Mouse (Mus musculus): ENCODE measurements around the gene Galnt7. TPM values are rescaled to one million over a fixed set of nuclear protein-coding genes. Genes with fewer than 3 reads are reported as not detected.
"Not testable (repeated sequence)": the region's sequence is repeated elsewhere in the genome, so short reads cannot be mapped to it uniquely, and the experiment has no call there.

Galnt7 gene
- polyA plus RNA-seq, 1 experiment = 5.2 TPM

GRCm38 (mm10) chr8:57510791-57511315 lies 142.0 kb downstream of the Galnt7 start:
- Histone ChIP-seq H3K27ac (ENCODE audit: control insufficient read depth, insufficient read depth, low read depth, low read length, poor library complexity) (peak overlapping the region; percentile 100), H3K4me3 (replicated peaks; ENCODE audit: control insufficient read depth, low read depth, low read length) (peak overlapping the region; percentile 85), H3K4me1 (ENCODE audit: control insufficient read depth, insufficient read depth, low read length) (peaks cover 3% of the 10 kb centered on the region; the same call in 1 of the 2 replicates)
- under 1% methylated on average over 31 of the region's 31 CpGs for WGBS
- TF ChIP-seq CTCF (IDR thresholded peaks at IDR 0.05; ENCODE audit: control insufficient read depth, insufficient read depth, low read length) (no peak), POLR2A (IDR thresholded peaks at IDR 0.05; ENCODE audit: borderline replicate concordance, control insufficient read depth, low read depth, low read length) (no peak)

GRCm38 (mm10) chr8:57508657-57509056 lies 144.2 kb downstream of the Galnt7 start:
- H3K4me3 ChIP-seq (replicated peaks; ENCODE audit: control insufficient read depth, low read depth, low read length) = no peak overlapping the region
- H3K27ac ChIP-seq (ENCODE audit: control insufficient read depth, insufficient read depth, low read depth, low read length, poor library complexity) = no peak overlapping the region
- H3K4me1 ChIP-seq (ENCODE audit: control insufficient read depth, insufficient read depth, low read length) = peaks cover 2% of the 10 kb centered on the region; the same call in 1 of the 2 replicates
- TF ChIP-seq CTCF (IDR thresholded peaks at IDR 0.05; ENCODE audit: control insufficient read depth, insufficient read depth, low read length) (no peak), POLR2A (IDR thresholded peaks at IDR 0.05; ENCODE audit: borderline replicate concordance, control insufficient read depth, low read depth, low read length) (no peak)
- 52% methylated on average over 4 of the region's 4 CpGs for WGBS

GRCm38 (mm10) chr8:57507556-57508063 lies 145.2 kb downstream of the Galnt7 start:
- WGBS = 85% methylated on average over 4 of the region's 4 CpGs
- H3K4me3 ChIP-seq (replicated peaks; ENCODE audit: control insufficient read depth, low read depth, low read length) = no peak overlapping the region
- TF ChIP-seq CTCF (IDR thresholded peaks at IDR 0.05; ENCODE audit: control insufficient read depth, insufficient read depth, low read length) (no peak), POLR2A (IDR thresholded peaks at IDR 0.05; ENCODE audit: borderline replicate concordance, control insufficient read depth, low read depth, low read length) (no peak)
- H3K4me1 ChIP-seq (ENCODE audit: control insufficient read depth, insufficient read depth, low read length) = peaks cover 2% of the 10 kb centered on the region; the same call in 1 of the 2 replicates
- no peak overlapping the region for H3K27ac ChIP-seq (ENCODE audit: control insufficient read depth, insufficient read depth, low read depth, low read length, poor library complexity)

GRCm38 (mm10) chr8:57505500-57505899 lies 147.3 kb downstream of the Galnt7 start:
- H3K4me1 ChIP-seq (ENCODE audit: control insufficient read depth, insufficient read depth, low read length); H3K4me3 ChIP-seq (replicated peaks; ENCODE audit: control insufficient read depth, low read depth, low read length); H3K27ac ChIP-seq (ENCODE audit: control insufficient read depth, insufficient read depth, low read depth, low read length, poor library complexity): not testable (repeated sequence)
- WGBS = 77% methylated on average over 1 of the region's 1 CpGs

- Histone ChIP-seq H3K4me3 (replicated peaks; ENCODE audit: control insufficient read depth, low read depth, low read length) (no peak overlapping the region), H3K27ac (ENCODE audit: control insufficient read depth, insufficient read depth, low read depth, low read length, poor library complexity) (no peak overlapping the region), H3K4me1 (ENCODE audit: control insufficient read depth, insufficient read depth, low read length) (peaks cover 2% of the 10 kb centered on the region; the same call in 1 of the 2 replicates)
- no peak for TF ChIP-seq POLR2A (IDR thresholded peaks at IDR 0.05; ENCODE audit: borderline replicate concordance, control insufficient read depth, low read depth, low read length)
- TF ChIP-seq CTCF (IDR thresholded peaks at IDR 0.05; ENCODE audit: control insufficient read depth, insufficient read depth, low read length) = peak; percentile 89
- 37% methylated on average over 5 of the region's 5 CpGs for WGBS
These were observed 149.2 kb downstream of the Galnt7 start for GRCm38 (mm10) chr8:57503641-57504040.

GRCm38 (mm10) chr8:57498847-57499511 lies 153.9 kb downstream of the Galnt7 start:
- TF ChIP-seq POLR2A (IDR thresholded peaks at IDR 0.05; ENCODE audit: borderline replicate concordance, control insufficient read depth, low read depth, low read length) (no peak), CTCF (IDR thresholded peaks at IDR 0.05; ENCODE audit: control insufficient read depth, insufficient read depth, low read length) (no peak)
- no peak overlapping the region for H3K27ac ChIP-seq (ENCODE audit: control insufficient read depth, insufficient read depth, low read depth, low read length, poor library complexity)
- 79% methylated on average over 17 of the region's 17 CpGs for WGBS
- no peaks in the 10 kb centered on the region for H3K4me1 ChIP-seq (ENCODE audit: control insufficient read depth, insufficient read depth, low read length)
- no peak overlapping the region for H3K4me3 ChIP-seq (replicated peaks; ENCODE audit: control insufficient read depth, low read depth, low read length)

- Histone ChIP-seq H3K4me3 (replicated peaks; ENCODE audit: control insufficient read depth, low read depth, low read length) (no peak overlapping the region), H3K27ac (ENCODE audit: control insufficient read depth, insufficient read depth, low read depth, low read length, poor library complexity) (no peak overlapping the region), H3K4me1 (ENCODE audit: control insufficient read depth, insufficient read depth, low read length) (no peaks in the 10 kb centered on the region)
- TF ChIP-seq POLR2A (IDR thresholded peaks at IDR 0.05; ENCODE audit: borderline replicate concordance, control insufficient read depth, low read depth, low read length) (no peak), CTCF (IDR thresholded peaks at IDR 0.05; ENCODE audit: control insufficient read depth, insufficient read depth, low read length) (no peak)
- 87% methylated on average over 8 of the region's 8 CpGs for WGBS
These were observed 154.4 kb downstream of the Galnt7 start for GRCm38 (mm10) chr8:57498494-57498846.

GRCm38 (mm10) chr8:57491873-57492272 lies 161.0 kb downstream of the Galnt7 start:
- Histone ChIP-seq H3K27ac (ENCODE audit: control insufficient read depth, insufficient read depth, low read depth, low read length, poor library complexity) (no peak overlapping the region), H3K4me3 (replicated peaks; ENCODE audit: control insufficient read depth, low read depth, low read length) (no peak overlapping the region), H3K4me1 (ENCODE audit: control insufficient read depth, insufficient read depth, low read length) (no peaks in the 10 kb centered on the region)
- TF ChIP-seq CTCF (IDR thresholded peaks at IDR 0.05; ENCODE audit: control insufficient read depth, insufficient read depth, low read length) (no peak), POLR2A (IDR thresholded peaks at IDR 0.05; ENCODE audit: borderline replicate concordance, control insufficient read depth, low read depth, low read length) (no peak)
- 64% methylated on average over 4 of the region's 4 CpGs for WGBS
